Mouse (Mus musculus) forebrain, embryonic 15.5 days (tissue): Measurements from ENCODE around the gene Phf2. TPM values are rescaled to one million over a fixed set of nuclear protein-coding genes. Genes with fewer than 3 reads are reported as not detected.

Source experiments
- ATAC-seq: fragments of 200-750 bp; cut with Nextera tagmentation; replicated peaks from 2 replicates; pipeline ENCODE4 v1.8.0; 2017; ENCODE audit warnings: mild to moderate bottlenecking, moderate TSS enrichment, moderate library complexity
- H3K27ac ChIP-seq: fragments of 300-500 bp; sonication (generic); replicated peaks from 2 replicates; pipeline ENCODE4 v1.5.1; 2015; ENCODE audit warnings: mild to moderate bottlenecking, inconsistent platforms
- H3K27me3 ChIP-seq: fragments of 300-500 bp; sonication (generic); 2 replicates; pipeline ENCODE4 v1.6.1; 2015; ENCODE audit warnings: inconsistent platforms
- H3K36me3 ChIP-seq: fragments of 300-500 bp; sonication (generic); 2 replicates; pipeline ENCODE4 v1.6.1; 2015; ENCODE audit warnings: mild to moderate bottlenecking, inconsistent platforms
- H3K4me1 ChIP-seq: fragments of 300-500 bp; sonication (generic); 2 replicates; pipeline ENCODE4 v1.6.1; 2015; ENCODE audit warnings: inconsistent platforms
- H3K4me2 ChIP-seq: fragments of 300-500 bp; sonication (generic); replicated peaks from 2 replicates; pipeline ENCODE4 v1.6.1; 2015; ENCODE audit warnings: mild to moderate bottlenecking, inconsistent platforms
- H3K4me3 ChIP-seq: fragments of 300-500 bp; sonication (generic); 2 replicates; pipeline ENCODE4 v1.5.1; 2015; ENCODE audit warnings: mild to moderate bottlenecking, inconsistent platforms
- H3K9ac ChIP-seq: fragments of 300-500 bp; sonication (generic); replicated peaks from 2 replicates; pipeline ENCODE4 v1.6.1; 2015; ENCODE audit warnings: mild to moderate bottlenecking, inconsistent platforms
- H3K9me3 ChIP-seq: fragments of 300-500 bp; sonication (generic); 2 replicates; pipeline ENCODE4 v1.6.1; 2016; ENCODE audit warnings: inconsistent platforms
- WGBS: fragments of 180-500 bp; shearing (Covaris S2); methylation state at CpG from one replicate; pipeline ENCODE4 v1.1.7; 2015; ENCODE audit warnings: mixed read lengths; 5-methylcytosine and 5-hydroxymethylcytosine counted together
- polyA plus RNA-seq: library from polyadenylated mRNA; unstranded; fragments of >200 nt; fragmentation: Nextera tagmentation; extraction: Ambion mirVana; gene quantifications from 2 replicates; pipeline ENCODE4 v1.2.1, GENCODE M21; 2015

The Phf2 gene
- polyA plus RNA-seq, 1 experiment from 2014 or later, result 10.5 TPM

- Histone ChIP-seq H3K9me3 (no peaks in the 10 kb centered on the region), H3K4me3 (no peak overlapping the region), H3K36me3 (no peaks in the 10 kb centered on the region), H3K9ac (no peak overlapping the region), H3K27ac (no peak overlapping the region), H3K4me2 (no peak overlapping the region), H3K4me1 (peaks cover 56% of the 10 kb centered on the region), H3K27me3 (no peaks in the 10 kb centered on the region)
- WGBS, result 52% methylated on average over 3 of the region's 3 CpGs
- ATAC-seq, result no peak
Measured at GRCm38 (mm10) chr13:48853947-48854346, 17.0 kb downstream of the Phf2 start.

- Histone ChIP-seq H3K4me2 (no peak overlapping the region), H3K27ac (peak overlapping the region; percentile 62), H3K27me3 (no peaks in the 10 kb centered on the region), H3K36me3 (no peaks in the 10 kb centered on the region), H3K9ac (no peak overlapping the region), H3K9me3 (no peaks in the 10 kb centered on the region), H3K4me3 (no peak overlapping the region), H3K4me1 (peaks cover 52% of the 10 kb centered on the region)
- ATAC-seq, result no peak
- WGBS, result 30% methylated on average over 2 of the region's 2 CpGs
Measured at GRCm38 (mm10) chr13:48853475-48853874, 17.4 kb downstream of the Phf2 start.

GRCm38 (mm10) chr13:48852859-48853258 lies 18.1 kb downstream of the Phf2 start:
- H3K36me3 ChIP-seq, result no peaks in the 10 kb centered on the region
- H3K27me3 ChIP-seq, result no peaks in the 10 kb centered on the region
- no peak overlapping the region for H3K9ac ChIP-seq
- peaks cover 46% of the 10 kb centered on the region for H3K4me1 ChIP-seq
- no peak overlapping the region for H3K27ac ChIP-seq
- no peak for ATAC-seq
- no peak overlapping the region for H3K4me3 ChIP-seq
- H3K4me2 ChIP-seq, result no peak overlapping the region
- H3K9me3 ChIP-seq, result no peaks in the 10 kb centered on the region
- 67% methylated on average over 3 of the region's 3 CpGs for WGBS

- H3K36me3 ChIP-seq, result no peaks in the 10 kb centered on the region
- no peak overlapping the region for H3K4me2 ChIP-seq
- no peak overlapping the region for H3K9ac ChIP-seq
- peaks cover 36% of the 10 kb centered on the region for H3K4me1 ChIP-seq
- no peaks in the 10 kb centered on the region for H3K9me3 ChIP-seq
- H3K27me3 ChIP-seq, result no peaks in the 10 kb centered on the region
- no peak overlapping the region for H3K27ac ChIP-seq
- no peak for ATAC-seq
- 90% methylated on average over 5 of the region's 5 CpGs for WGBS
- no peak overlapping the region for H3K4me3 ChIP-seq
Measured at GRCm38 (mm10) chr13:48851719-48852118, 19.2 kb downstream of the Phf2 start.

- Histone ChIP-seq H3K4me3 (no peak overlapping the region), H3K27ac (peak overlapping the region; percentile 26; the same call in 1 of the 2 replicates), H3K4me1 (peaks cover 34% of the 10 kb centered on the region), H3K9me3 (no peaks in the 10 kb centered on the region), H3K27me3 (no peaks in the 10 kb centered on the region), H3K36me3 (no peaks in the 10 kb centered on the region), H3K4me2 (no peak overlapping the region), H3K9ac (no peak overlapping the region)
- WGBS, result 64% methylated on average over 8 of the region's 8 CpGs
- 0 out of 2 replicates have a peak, but pooled peaks have one; percentile 27 for ATAC-seq
Measured at GRCm38 (mm10) chr13:48850771-48851170, 20.1 kb downstream of the Phf2 start.

- 90% methylated on average over 2 of the region's 2 CpGs for WGBS
- no peak overlapping the region for H3K27ac ChIP-seq
- ATAC-seq, result no peak
Measured at GRCm38 (mm10) chr13:48850326-48850725, 20.6 kb downstream of the Phf2 start.

GRCm38 (mm10) chr13:48849155-48849554 lies 21.8 kb downstream of the Phf2 start:
- Histone ChIP-seq H3K36me3 (no peaks in the 10 kb centered on the region), H3K27me3 (no peaks in the 10 kb centered on the region), H3K4me2 (no peak overlapping the region), H3K27ac (no peak overlapping the region), H3K4me3 (no peak overlapping the region), H3K4me1 (peaks cover 34% of the 10 kb centered on the region), H3K9ac (no peak overlapping the region), H3K9me3 (no peaks in the 10 kb centered on the region)
- no peak for ATAC-seq
- 20% methylated on average over 3 of the region's 3 CpGs for WGBS

More at GRCm38 (mm10) chr13:48850326-48850725, 20.6 kb downstream of the Phf2 start:
- Histone ChIP-seq H3K27me3 (no peaks in the 10 kb centered on the region), H3K36me3 (no peaks in the 10 kb centered on the region), H3K9me3 (no peaks in the 10 kb centered on the region), H3K4me1 (peaks cover 34% of the 10 kb centered on the region), H3K4me2 (no peak overlapping the region), H3K9ac (no peak overlapping the region), H3K4me3 (no peak overlapping the region)

- Histone ChIP-seq H3K4me1 (peaks cover 11% of the 10 kb centered on the region), H3K9ac (no peak overlapping the region), H3K27ac (no peak overlapping the region), H3K27me3 (no peaks in the 10 kb centered on the region), H3K4me2 (no peak overlapping the region), H3K9me3 (no peaks in the 10 kb centered on the region), H3K36me3 (no peaks in the 10 kb centered on the region), H3K4me3 (no peak overlapping the region)
- ATAC-seq, result no peak
- 83% methylated on average over 4 of the region's 4 CpGs for WGBS
Measured at GRCm38 (mm10) chr13:48845308-48845707, 25.6 kb downstream of the Phf2 start.

GRCm38 (mm10) chr13:48843530-48843929 lies 27.4 kb downstream of the Phf2 start:
- H3K4me2 ChIP-seq, result no peak overlapping the region
- no peaks in the 10 kb centered on the region; the same call in 1 of the 2 replicates for H3K4me1 ChIP-seq
- no peak overlapping the region for H3K9ac ChIP-seq
- no peaks in the 10 kb centered on the region for H3K36me3 ChIP-seq
- no peak overlapping the region for H3K4me3 ChIP-seq
- 92% methylated on average over 1 of the region's 1 CpGs for WGBS
- ATAC-seq, result no peak
- no peak overlapping the region for H3K27ac ChIP-seq
- no peaks in the 10 kb centered on the region for H3K27me3 ChIP-seq
- no peaks in the 10 kb centered on the region for H3K9me3 ChIP-seq

- Histone ChIP-seq H3K27ac (no peak overlapping the region), H3K4me1 (no peaks in the 10 kb centered on the region), H3K4me2 (no peak overlapping the region), H3K27me3 (no peaks in the 10 kb centered on the region), H3K4me3 (no peak overlapping the region), H3K9ac (no peak overlapping the region), H3K9me3 (no peaks in the 10 kb centered on the region), H3K36me3 (no peaks in the 10 kb centered on the region)
- no peak for ATAC-seq
- 73% methylated on average over 5 of the region's 5 CpGs for WGBS
Measured at GRCm38 (mm10) chr13:48841905-48842592, 28.9 kb downstream of the Phf2 start.

- ATAC-seq, result no peak
- H3K4me2 ChIP-seq, result no peak overlapping the region
- H3K27ac ChIP-seq, result no peak overlapping the region
- no peak overlapping the region for H3K4me3 ChIP-seq
- no peaks in the 10 kb centered on the region for H3K4me1 ChIP-seq
- H3K36me3 ChIP-seq, result no peaks in the 10 kb centered on the region
- H3K27me3 ChIP-seq, result no peaks in the 10 kb centered on the region
- no peaks in the 10 kb centered on the region for H3K9me3 ChIP-seq
- no peak overlapping the region for H3K9ac ChIP-seq
- WGBS, result 84% methylated on average over 2 of the region's 2 CpGs
Measured at GRCm38 (mm10) chr13:48838284-48838683, 32.6 kb downstream of the Phf2 start.

- no peak for ATAC-seq
- H3K9me3 ChIP-seq, result no peaks in the 10 kb centered on the region
- no peak overlapping the region for H3K4me3 ChIP-seq
- H3K27ac ChIP-seq, result no peak overlapping the region
- H3K4me1 ChIP-seq, result no peaks in the 10 kb centered on the region
- H3K27me3 ChIP-seq, result no peaks in the 10 kb centered on the region
- no peak overlapping the region for H3K4me2 ChIP-seq
- WGBS, result 91% methylated on average over 6 of the region's 6 CpGs
- H3K9ac ChIP-seq, result no peak overlapping the region
- no peaks in the 10 kb centered on the region for H3K36me3 ChIP-seq
Measured at GRCm38 (mm10) chr13:48837537-48837936, 33.4 kb downstream of the Phf2 start.
